Mouse (Mus musculus) liver, adult 2 months (tissue): ENCODE measurements around the gene Clec4d.

Experiments
- CTCF ChIP-seq: fragments of 200-500 bp; IDR thresholded peaks from 2 replicates; pipeline ENCODE4 v1.5.1; 2011; ENCODE audit warnings: low read depth, low read length, control low read depth
- POLR2A ChIP-seq: fragments of 200-500 bp; IDR thresholded peaks from 2 replicates; pipeline ENCODE4 v1.6.1; 2011; ENCODE audit warnings: low read length, control low read depth; ENCODE audit not compliant: insufficient read depth; ENCODE audit errors: extremely low read depth

DNA sequence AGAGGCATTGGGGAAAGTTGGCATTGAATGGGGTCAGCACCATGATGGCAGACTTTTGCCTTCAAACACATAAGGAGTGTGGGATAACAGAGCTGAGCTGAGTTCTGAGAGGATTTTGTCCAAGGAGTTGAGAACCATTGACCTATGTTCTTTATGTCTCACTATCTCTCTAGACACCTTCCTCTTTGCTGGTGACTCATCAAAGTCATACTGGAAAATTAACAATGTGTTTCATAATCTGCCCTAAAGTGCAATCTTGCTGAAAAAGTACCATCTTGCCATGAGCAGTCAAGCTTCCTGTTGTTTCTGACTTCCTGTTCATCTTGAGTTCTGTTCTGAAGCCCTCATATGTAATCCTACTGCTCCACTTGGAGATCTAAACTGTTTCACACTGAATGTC lies 9.2 kb upstream of the Clec4d start:
- TF ChIP-seq POLR2A = no peak
- TF ChIP-seq CTCF = no peak
